Comparison of ENCODE assay signal across 10 mouse cellular contexts in the genomic region with DNA sequence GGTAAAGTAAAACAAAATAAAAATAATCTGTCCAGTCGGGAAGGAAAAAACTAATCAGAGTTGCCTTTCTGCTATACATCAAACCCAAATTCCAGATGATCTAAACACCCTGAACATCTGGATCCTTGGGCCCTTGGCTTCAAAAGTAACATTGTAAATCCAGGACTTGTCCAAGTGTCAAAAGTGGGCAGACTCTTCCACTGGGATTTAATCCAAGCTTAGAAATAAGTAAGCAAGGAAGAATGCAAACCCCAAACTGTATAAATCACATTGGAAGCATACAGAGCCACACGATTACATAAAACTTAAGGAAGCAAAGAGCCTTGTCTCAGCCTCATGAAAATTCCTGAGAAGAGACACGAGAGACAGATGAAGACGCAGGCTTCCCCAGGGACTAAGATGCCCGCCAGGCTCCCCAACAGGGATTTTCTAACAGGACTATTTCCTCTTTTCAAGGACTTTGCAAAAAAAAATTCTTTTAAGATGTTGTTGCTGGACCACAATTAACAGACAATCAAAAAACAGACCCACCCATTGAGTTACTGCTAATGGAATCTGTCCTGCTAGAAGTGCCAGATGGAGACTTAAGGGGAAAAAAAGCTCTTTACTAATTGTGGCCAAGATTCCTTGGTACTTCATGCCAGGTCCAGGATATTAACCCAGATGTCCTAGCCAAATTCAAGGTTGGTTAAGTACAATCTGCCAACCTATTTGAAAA. TPM values are rescaled to one million over a fixed set of nuclear protein-coding genes. Genes with fewer than 3 reads are reported as not detected.
A peak's percentile ranks its signal among the peaks of the same experiment; 100 is the strongest.
DNase-seq lines count a peak whose midpoint lies in the region; ATAC-seq and TF ChIP-seq lines count a peak whose summit lies in the region.
"Had no signal": no experiment of that assay in that cellular context is flagged by ENCODE, and none has a peak within 500 bp of the region (broad histone marks: within the 10 kb centered on the region; RNA-seq: fewer than 3 reads in every experiment).

No protein-coding gene starts in this region.

- no peak overlapping the region for H3ac ChIP-seq in myocyte (ENCODE audit: control insufficient read depth, insufficient read length)

- TF ChIP-seq POLR2A in myocyte (IDR thresholded peaks at IDR 0.05; ENCODE audit: insufficient read length, low read depth), result no peak

- H3K27me3 ChIP-seq in heart, postnatal 0 days (ENCODE audit: control insufficient read depth, insufficient read depth, low read length), result no peaks in the 10 kb centered on the region
- H3K27me3 ChIP-seq in heart, embryonic 11.5 days (ENCODE audit: control insufficient read depth, insufficient read depth, low read length), result no peaks in the 10 kb centered on the region
- no peaks in the 10 kb centered on the region for H3K27me3 ChIP-seq in lung, embryonic 15.5 days
- H3K27me3 ChIP-seq in myocyte (ENCODE audit: control insufficient read depth, insufficient read depth, insufficient read length), result no peaks in the 10 kb centered on the region

- no peak overlapping the region for H3K4me3 ChIP-seq in heart, postnatal 0 days (ENCODE audit: low read depth, low read length)
- no peak overlapping the region for H3K4me3 ChIP-seq in heart, embryonic 11.5 days (ENCODE audit: low read depth, low read length)
- no peak overlapping the region for H3K4me3 ChIP-seq in lung, embryonic 15.5 days
- H3K4me3 ChIP-seq in myocyte, result no peak overlapping the region
- H3K4me3 ChIP-seq: midbrain, embryonic 10.5 days had no signal

- no peak for ATAC-seq in heart, postnatal 0 days (ENCODE audit: insufficient read depth, low read depth)
- ATAC-seq in heart, embryonic 11.5 days (replicated peaks; ENCODE audit: insufficient number of reproducible peaks, low FRiP score, low TSS enrichment), result no peak
- ATAC-seq in lung, embryonic 15.5 days (ENCODE audit: borderline replicate concordance, extremely low read depth, low FRiP score, low TSS enrichment), result no peak

- no peak for TF ChIP-seq CTCF in heart, postnatal 0 days (IDR thresholded peaks at IDR 0.05; ENCODE audit: low read depth)

- H3K9me3 ChIP-seq in heart, postnatal 0 days (replicated peaks; ENCODE audit: control insufficient read depth, low read length), result no peaks in the 10 kb centered on the region
- H3K9me3 ChIP-seq in heart, embryonic 11.5 days (replicated peaks; ENCODE audit: control insufficient read depth, low read length), result no peaks in the 10 kb centered on the region
- no peaks in the 10 kb centered on the region for H3K9me3 ChIP-seq in lung, embryonic 15.5 days
- H3K9me3 ChIP-seq: midbrain, embryonic 10.5 days had no signal

- no peak for TF ChIP-seq EP300 in heart, postnatal 0 days (IDR thresholded peaks at IDR 0.05; ENCODE audit: low read depth)

- peaks cover 62% of the 10 kb centered on the region for H3K79me2 ChIP-seq in myocyte (ENCODE audit: control insufficient read depth, insufficient read depth)

- 45% methylated on average over 5 of the region's 5 CpGs for WGBS in heart, postnatal 0 days
- WGBS in heart, embryonic 11.5 days (ENCODE audit: insufficient replicate concordance), result 55% methylated on average over 5 of the region's 5 CpGs
- WGBS in lung, embryonic 15.5 days, result 37% methylated on average over 5 of the region's 5 CpGs

- no peak for DNase-seq in heart, postnatal 0 days (ENCODE audit: low spot score)
- no peak for DNase-seq in lung, postnatal 4 days
- DNase-seq in cerebellum, adult 11-12 months, result peak; percentile 71
- no peak for DNase-seq in ovary, adult 18-20 months (ENCODE audit: low spot score)
- no peak for DNase-seq in frontal cortex, postnatal 36 days (ENCODE audit: low spot score in 2 of 2)

- H3K36me3 ChIP-seq in heart, postnatal 0 days (replicated peaks; ENCODE audit: control insufficient read depth, insufficient read depth, low read length), result no peaks in the 10 kb centered on the region
- no peaks in the 10 kb centered on the region for H3K36me3 ChIP-seq in heart, embryonic 11.5 days (ENCODE audit: control insufficient read depth, insufficient read depth, low read length)
- no peaks in the 10 kb centered on the region for H3K36me3 ChIP-seq in lung, embryonic 15.5 days
- H3K36me3 ChIP-seq in myocyte (ENCODE audit: control insufficient read depth, insufficient read depth), result no peaks in the 10 kb centered on the region

- no peak overlapping the region; the same call in 1 of the 2 replicates for H3K4me2 ChIP-seq in heart, postnatal 0 days (ENCODE audit: low read depth, low read length)
- H3K4me2 ChIP-seq in heart, embryonic 11.5 days, result no peak overlapping the region; the same call in 1 of the 2 replicates
- no peak overlapping the region for H3K4me2 ChIP-seq in lung, embryonic 15.5 days
- peak overlapping the region; percentile 10 for H3K4me2 ChIP-seq in myocyte (ENCODE audit: low read depth)
- H3K4me2 ChIP-seq: liver, embryonic 11.5 days had no signal

- no peak overlapping the region for H3K9ac ChIP-seq in heart, postnatal 0 days (replicated peaks; ENCODE audit: low read depth, low read length)
- no peak overlapping the region for H3K9ac ChIP-seq in heart, embryonic 11.5 days (ENCODE audit: low read depth, low read length)
- no peak overlapping the region for H3K9ac ChIP-seq in lung, embryonic 15.5 days

- peaks cover 29% of the 10 kb centered on the region for H3K4me1 ChIP-seq in heart, postnatal 0 days (ENCODE audit: control insufficient read depth, insufficient read depth)
- peaks cover 21% of the 10 kb centered on the region for H3K4me1 ChIP-seq in heart, embryonic 11.5 days (ENCODE audit: control insufficient read depth, insufficient read depth, low read length)
- peaks cover 40% of the 10 kb centered on the region for H3K4me1 ChIP-seq in lung, embryonic 15.5 days

- peak overlapping the region; percentile 26; the same call in 1 of the 2 replicates for H3K27ac ChIP-seq in heart, postnatal 0 days (ENCODE audit: low read depth)
- no peak overlapping the region for H3K27ac ChIP-seq in heart, embryonic 11.5 days (ENCODE audit: low read depth, low read length)
- H3K27ac ChIP-seq in lung, embryonic 15.5 days, result peak overlapping the region; percentile 38
- H3K27ac ChIP-seq: midbrain, embryonic 10.5 days had no signal

TF ChIP-seq in myocyte, 11 proteins besides CTCF, POLR2A, EP300 and RAD21:
- TF ChIP-seq REST (IDR thresholded peaks at IDR 0.05; ENCODE audit: insufficient read depth, insufficient read length), result no peak
- TF ChIP-seq E2F4 (IDR thresholded peaks at IDR 0.05; ENCODE audit: insufficient read depth), result no peak
- TF ChIP-seq CEBPB (IDR thresholded peaks at IDR 0.05; ENCODE audit: insufficient read depth, poor library complexity, severe bottlenecking), result 0 out of 2 replicates have a peak, but pooled peaks have one; percentile 9

RNA-seq across cellular contexts. Expression of a gene that starts 4.7 kb away (rescaled TPM):
- 65.2 and 70.0 TPM in 2 replicates for total RNA-seq in heart, postnatal 0 days (2014; rRNA removed; ENCODE audit: low replicate concordance)
- 41.4 and 44.1 TPM in 2 replicates for polyA plus RNA-seq in heart, postnatal 0 days (2015; fragmentation: Nextera tagmentation; extraction: Ambion mirVana)
- polyA plus RNA-seq in heart, embryonic 11.5 days (2014; fragmentation: Nextera tagmentation; extraction: Ambion mirVana), result 45.2 TPM in 2 replicates
- polyA plus RNA-seq in lung, embryonic 15.5 days (2015; fragmentation: Nextera tagmentation; extraction: Ambion mirVana), result 35.5 and 39.1 TPM in 2 replicates
- 17.5 TPM for polyA plus RNA-seq in myocyte (2012; fragmentation: generic; extraction: Trizol)

RNA-seq across cellular contexts. Expression of a gene that starts 41.2 kb away (rescaled TPM):
- total RNA-seq in heart, postnatal 0 days (2014; rRNA removed; ENCODE audit: low replicate concordance), result 11.8 and 30.8 TPM in 2 replicates
- 31.3 and 31.8 TPM in 2 replicates for polyA plus RNA-seq in heart, postnatal 0 days (2015; fragmentation: Nextera tagmentation; extraction: Ambion mirVana)
- polyA plus RNA-seq in heart, embryonic 11.5 days (2014; fragmentation: Nextera tagmentation; extraction: Ambion mirVana), result 64.6 and 65.7 TPM in 2 replicates
- polyA plus RNA-seq in lung, embryonic 15.5 days (2015; fragmentation: Nextera tagmentation; extraction: Ambion mirVana), result 67.1 and 90.4 TPM in 2 replicates
- 9.7 TPM for polyA plus RNA-seq in myocyte (2012; fragmentation: generic; extraction: Trizol)
